Mouse (Mus musculus): ENCODE results near the gene Tnfrsf1a.

- TF ChIP-seq POLR2A (IDR thresholded peaks at IDR 0.05; ENCODE audit: control insufficient read depth, low read depth, low read length): no peak
- no peak for TF ChIP-seq CTCF (IDR thresholded peaks at IDR 0.05; ENCODE audit: control insufficient read depth, insufficient read depth, insufficient replicate concordance, low read depth, low read length)
These were observed 8.9 kb upstream of the Tnfrsf1a start for GRCm38 (mm10) chr6:125340244-125340643.
